Mouse (Mus musculus): ENCODE measurements around the gene Ung.

The Ung gene

DNA sequence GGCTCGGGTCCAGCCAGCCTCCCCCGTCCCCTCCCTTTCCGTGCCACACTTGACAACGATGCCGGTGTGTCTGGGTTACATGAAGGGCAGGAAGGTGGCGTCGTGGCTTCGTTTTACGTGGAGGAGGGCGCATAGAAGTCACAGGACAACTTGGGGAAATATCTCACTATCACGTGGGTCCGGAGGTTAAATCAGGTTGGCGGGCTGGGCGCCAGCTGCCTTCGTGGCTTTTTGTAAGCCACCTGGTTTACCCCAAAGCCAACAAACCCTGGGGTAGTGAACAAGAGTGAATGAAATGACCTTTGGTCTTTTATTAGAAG lies 1.3 kb downstream of the Ung start:
- peak; percentile 84 to 87 for DNase-seq

DNA sequence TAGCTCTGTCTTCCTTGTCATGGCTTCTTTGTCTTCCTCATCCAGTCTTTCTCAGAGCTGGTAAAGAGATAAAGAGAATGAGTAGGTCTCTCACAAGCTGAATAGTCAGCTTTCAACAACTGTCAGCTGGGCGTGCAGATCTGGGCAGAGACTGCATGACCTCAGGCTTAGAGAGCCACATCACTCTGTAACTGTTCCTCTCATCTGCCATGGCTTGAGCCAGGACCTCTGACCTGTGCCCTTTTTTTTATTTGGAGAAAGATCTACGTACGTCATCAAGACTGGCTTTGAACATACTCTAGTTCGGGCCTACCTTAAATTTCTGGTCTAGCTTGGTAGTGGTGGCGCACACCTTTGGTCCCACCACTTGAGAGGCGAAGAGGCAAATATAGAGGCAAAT lies 2.7 kb downstream of the Ung start:
- no peak for DNase-seq

DNA sequence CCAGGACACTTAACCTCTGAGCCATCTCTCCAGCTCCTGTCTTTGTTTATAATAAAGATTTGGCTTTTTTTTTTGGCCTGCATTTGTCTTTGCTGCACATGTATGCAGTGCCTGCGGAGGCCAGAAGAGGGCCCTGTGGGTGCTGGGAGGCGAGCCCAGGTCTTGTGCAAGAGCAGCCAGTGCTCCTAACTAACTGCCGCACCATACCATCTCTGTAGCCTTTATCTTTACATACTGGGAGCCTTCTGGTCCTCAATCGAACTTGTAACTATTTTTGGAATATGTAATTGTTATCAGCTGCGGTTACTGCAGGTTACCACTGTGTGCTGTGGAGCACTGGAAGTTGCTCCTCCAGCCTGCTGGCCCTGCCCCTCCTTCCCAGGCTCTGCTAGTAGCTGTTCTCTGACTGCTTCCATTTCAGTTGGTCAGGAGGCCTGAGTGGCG lies 3.9 kb downstream of the Ung start:
- DNase-seq: peak; percentile 76 to 82

DNA sequence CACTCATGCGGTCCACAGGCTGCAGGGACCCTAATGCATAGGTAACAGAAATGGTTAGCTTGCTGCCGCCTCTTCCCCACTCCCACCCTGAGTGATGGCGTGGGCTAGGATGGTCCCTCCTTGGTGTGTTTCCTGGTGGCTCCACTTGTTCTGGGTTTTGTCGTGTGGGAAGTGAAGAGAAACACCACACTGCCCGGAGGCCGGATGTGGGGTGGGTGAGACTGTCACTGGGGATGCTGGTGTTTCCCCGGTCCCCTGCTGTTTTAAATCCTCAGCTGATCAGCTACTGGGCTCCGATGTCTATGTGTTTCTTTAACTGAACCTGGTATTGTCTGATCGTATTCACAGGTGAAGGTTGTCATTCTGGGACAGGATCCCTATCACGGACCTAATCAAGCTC lies 5.3 kb downstream of the Ung start:
- DNase-seq: no peak

DNA sequence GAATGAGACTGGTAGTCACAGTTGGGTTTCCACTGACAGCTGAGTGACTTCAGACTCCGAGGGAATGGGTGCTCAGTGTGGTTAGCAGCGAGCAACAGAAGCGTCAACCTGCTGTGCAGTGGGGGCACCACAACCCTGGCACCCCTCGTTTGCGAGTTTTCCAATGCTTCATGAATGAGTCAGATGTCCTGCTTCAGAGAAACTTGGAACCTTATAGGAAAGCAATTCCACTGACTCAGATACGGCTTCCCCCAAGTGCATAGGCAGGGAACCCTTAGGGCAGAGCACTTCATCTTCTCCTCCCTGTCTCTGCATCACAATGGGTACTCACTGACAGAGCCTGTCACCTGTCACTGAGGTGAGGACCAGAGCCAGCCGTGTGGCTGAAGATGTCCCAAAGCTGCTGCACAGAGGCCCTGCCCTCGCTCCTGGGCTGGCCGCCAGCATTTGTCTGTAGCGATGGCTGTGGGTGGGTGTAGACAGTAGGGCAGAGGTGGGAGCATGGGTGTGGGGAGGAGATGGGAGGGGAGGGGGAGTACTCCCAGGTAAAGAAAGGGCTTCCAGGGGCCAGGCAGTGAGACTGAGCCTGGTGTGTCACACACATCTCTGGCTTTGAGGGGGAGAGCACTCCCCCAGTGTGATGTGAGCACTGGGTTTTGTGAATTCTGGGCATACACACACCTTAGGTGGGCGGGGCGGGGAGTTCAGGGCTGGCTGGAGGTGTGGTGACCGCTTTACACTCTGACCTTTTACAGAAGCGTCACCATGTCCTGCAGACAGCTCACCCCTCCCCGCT lies 7.5 kb downstream of the Ung start:
- DNase-seq: peak; percentile 31 to 47

DNA sequence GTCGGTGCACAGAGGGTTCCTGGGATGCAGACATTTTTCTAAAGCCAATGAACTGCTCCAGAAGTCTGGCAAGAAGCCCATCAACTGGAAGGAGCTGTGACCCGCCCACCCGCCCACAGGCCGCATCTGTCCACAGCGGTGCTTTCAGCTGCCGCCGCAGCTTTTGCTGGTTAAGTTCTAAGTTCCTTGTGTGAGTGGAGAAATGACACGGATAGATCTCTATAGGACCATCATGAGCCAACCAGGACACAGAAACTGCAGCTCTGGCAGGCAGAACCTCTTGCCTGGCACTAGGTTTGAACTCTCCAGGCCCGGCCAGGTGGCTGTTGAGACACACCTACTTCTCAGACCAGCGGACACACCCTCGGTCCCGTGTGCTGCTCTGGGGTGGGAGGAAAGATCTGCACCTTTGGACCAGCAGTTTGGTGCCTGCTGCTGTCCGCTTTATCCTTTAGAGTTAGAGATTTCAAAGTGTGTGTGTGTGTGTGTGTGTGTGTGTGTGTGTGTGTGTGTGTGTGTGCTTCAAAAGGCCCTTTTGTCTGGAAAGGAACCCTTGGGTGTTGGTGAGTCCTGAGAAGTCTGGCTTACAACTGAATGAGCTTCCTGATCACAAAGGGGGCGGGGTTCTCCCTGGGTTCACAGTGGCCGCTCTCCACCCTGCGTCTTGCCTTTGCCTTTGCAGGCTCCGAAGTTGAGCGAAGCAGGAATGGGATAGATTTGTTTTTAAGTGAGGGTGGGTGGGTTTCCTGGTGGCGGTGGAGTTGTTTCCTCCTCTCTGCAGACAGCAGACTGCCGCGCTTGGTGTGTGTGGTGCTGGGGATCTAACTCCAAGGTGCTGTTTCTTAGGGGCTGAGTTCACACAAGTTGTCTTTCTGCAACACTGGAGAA lies 8.3 kb downstream of the Ung start:
- DNase-seq: peak; percentile 31 to 40

DNA sequence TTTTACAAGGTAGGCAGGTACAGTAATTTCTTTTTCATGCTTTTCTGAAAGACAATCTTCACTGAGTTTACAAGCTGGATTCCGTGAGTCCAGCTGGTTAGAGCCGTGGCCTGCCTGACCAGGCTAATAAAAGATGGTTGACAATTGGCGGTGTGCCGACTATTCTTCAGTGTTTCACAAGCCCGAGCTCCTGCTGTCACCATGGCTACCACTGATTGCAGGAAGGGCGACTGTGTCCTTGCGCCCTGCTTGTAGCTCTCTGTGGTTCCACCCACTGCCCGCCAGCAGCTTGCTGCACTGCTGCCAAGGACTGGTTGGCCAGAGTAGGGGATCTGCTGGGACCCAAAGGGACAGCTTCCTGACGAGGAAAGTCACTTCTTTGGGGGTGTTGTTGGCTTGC lies 9.0 kb downstream of the Ung start:
- DNase-seq: peak; percentile 86 to 88

DNA sequence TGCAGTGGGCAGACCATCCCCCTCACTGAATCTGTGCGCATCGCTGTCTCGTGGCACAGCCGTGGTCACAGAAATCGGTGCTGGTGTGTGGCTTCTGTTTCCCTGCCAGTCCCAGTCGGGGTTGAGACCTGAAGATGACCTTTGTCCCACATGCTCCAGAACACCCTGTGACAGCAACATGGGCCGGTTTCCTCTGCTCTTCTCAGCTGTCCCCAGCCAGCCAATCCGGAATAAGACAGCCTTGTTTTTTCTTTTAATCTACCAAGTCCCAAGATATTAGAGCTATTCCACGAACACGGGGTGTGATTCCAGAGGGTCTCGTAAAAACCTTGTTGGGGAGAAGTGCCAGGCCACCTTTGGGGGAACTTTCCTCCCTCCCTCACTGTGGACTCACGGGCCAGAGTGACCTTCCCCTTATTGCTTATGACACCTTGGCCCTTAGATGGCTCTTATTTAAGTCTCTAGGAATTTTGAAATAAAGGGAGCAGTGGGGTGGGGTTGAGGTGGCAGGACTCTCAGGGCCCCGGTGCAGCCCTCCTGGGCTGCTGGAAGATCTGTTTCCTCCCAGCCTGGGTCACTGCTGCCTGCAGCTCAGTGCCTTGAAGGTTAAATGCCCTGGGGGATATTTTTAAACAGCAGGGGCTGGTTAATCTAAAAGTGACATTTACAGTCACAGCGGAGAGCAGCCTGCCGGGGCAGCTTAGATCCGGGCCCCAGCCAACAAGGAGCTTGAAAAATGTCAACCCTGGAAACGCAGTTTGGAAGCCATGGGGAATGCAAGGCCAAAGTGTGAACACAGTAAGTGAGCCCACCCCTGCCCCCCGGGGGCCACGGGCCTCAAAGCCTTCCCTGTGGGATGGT lies 16.1 kb downstream of the Ung start, which contains the start of gene Acacb:
Acacb (plus strand) TSS at position 508 of the 861 bp plus-strand sequence.
- DNase-seq: no peak

DNA sequence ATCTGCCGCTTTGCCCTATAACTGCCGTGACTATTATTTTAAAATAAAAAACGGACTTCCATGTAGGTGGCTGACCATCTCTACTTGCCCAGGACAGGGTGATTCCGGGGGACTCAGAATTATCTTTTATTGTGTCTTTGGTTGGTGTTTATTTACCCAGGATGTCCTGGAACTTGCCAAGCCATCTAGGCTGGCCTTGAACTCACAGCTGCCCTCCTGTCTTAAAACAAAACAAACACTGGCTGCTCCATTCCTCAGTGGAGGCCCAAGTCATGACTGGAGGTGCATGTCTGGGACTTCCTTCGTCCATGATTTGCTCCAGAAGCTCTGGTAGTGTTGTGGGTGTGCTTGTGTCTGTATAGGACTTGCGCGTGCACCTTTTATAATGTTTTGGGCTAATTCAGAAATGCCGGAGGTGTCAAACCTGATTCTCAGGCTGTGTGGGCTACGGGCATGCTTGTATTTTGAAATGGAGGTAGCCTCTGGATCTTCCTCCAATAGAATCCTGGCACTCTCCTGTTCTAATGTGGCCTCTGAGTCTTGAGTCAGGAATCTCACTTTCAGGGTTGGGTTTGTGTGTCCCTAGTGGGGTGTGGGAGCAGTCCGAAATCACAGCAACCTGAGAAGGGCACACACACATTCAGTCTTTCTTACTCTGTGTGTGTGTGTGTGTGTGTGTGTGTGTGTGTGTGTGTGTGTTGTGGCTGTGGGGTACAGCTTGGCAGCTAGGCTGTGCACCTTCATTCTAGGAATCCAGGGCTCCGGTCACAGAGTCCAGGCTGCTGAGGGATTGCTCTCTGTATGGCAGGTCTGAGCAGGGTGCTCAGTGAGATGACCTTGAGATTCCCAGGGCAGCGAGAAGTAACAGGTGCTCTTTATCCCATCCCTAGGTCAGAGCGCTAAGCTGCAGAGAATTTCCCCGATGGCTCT lies 17.1 kb downstream of the Ung start:
- DNase-seq: no peak

DNA sequence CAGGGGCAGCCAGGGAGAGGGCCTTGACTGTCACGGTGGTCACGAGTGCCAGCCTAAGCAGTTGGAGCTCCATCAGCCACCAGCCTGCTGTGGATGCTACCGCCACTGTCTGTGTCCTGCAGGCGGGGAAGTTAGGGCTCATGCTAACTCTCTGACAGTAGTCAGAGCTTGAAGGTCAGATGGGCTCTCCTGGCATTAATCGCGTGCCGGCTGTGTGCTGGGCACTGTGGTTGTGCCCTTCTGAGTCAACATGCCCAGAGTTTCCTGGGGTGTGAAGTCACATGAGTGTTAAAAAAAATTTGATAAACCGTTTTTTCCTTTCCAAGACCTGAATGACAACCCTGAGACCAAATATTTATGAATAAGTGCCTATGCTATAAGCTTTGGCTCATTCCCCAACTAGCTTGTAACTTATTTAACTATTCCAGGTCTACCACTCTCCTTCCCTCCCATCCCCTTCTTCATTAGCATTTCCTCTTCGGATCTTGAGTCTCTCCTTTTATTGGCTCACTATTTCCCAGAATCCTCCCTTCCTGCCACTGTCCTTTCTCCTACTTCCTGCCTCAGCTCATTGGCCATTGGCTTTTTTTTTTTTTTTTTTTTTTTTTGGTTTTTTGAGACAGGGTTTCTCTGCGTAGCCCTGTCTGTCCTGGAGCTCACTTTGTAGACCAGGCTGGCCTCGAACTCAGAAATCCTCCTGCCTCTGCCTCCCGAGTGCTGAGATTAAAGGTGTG lies 22.3 kb downstream of the Ung start:
- no peak for DNase-seq

DNA sequence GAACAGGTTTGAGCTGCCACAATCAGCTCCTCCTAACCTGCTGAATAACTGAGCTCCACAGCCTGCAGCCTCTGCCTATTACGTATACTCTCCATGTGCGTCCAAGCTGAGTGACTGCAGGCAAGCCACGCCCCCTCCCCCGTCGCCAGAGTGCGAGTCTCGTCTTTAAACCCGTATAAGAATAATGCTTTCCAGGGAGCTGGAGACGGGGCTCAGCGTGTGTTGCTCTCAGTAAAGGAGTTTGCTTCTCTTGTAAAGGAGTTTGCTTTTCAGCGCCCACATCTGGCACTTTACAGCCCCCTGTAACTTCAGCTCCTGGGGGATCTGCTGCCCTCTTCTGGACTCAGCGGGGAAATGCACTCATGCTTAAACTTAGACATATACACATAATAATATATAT lies 23.3 kb downstream of the Ung start:
- peak in 1 of 2 experiments; percentile 27 for DNase-seq

DNA sequence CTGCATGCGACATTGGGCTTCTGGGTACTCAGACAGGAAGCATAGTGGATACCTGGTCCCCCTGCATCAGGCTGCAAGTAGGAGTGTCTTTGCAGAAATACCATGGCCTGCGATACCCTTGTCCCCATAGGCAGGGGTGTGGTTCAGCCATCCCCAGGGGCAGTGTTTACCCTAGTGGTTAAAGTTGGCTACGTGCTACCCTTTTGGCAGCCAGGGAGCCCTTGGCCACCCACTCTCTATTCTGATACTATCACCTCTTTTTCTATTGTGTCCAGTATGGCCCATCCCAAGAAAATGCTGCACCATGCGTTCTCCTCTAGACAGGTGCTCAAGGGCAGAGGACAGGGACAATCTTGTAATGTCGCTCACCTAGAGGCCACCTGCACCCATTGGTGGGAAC lies 24.6 kb downstream of the Ung start:
- DNase-seq: no peak

DNA sequence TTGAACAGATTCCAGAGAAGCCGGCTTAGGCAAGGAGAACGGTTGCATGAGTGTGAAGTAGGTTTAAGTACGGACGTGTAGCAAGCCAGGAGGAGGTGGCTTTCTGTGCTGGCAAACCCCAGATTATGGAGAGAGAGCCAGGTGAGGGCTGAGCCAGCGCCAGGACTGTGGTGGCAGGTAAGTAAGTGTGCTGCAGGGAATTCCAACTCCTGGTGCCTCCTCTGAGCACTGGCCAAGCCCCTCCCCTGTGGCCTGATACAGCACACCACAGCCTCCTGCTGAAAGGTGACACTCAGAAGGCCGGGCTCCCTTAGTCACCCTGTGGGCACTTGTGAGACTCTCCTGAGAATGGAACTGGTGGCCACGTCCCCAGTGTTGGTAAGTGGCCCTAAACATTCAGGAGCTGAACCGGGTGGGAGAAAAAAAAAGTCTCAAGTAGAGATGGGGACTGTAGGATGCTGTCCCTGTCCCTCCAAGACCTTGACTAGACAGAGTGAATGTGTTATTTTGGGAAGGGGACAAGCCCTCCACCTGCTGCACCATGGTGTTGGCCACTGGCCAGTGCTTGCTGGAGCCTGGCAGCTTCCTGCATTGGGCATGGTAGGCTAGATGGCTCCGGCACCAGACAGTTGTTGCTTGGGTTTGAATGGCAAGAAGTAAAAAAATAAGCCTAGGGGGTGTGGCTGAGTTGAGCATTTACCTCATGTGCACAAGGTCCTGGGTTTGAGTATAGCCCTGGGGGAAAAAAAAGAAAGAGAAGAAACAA lies 25.2 kb downstream of the Ung start:
- peak; percentile 57 to 67 for DNase-seq

DNA sequence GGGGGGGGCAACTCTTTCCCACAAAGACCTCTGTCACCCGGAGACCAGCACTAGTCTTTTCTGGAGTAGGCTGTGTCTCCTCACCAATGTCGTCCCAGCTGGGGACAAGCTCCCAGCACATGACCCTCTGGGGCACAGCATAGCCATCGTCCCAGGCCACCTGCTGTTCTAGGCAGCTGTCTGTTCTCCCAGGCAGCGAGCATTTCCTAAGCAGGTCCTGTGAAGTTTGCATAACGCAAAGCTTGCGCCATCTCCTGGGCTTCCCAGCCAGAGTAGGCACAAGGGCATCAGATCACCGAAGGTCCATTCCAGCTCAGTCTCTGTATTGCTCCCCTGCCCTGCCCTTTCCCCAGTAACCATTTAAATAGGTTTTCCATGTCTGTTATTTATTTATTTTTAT lies 27.1 kb downstream of the Ung start:
- no peak for DNase-seq

DNA sequence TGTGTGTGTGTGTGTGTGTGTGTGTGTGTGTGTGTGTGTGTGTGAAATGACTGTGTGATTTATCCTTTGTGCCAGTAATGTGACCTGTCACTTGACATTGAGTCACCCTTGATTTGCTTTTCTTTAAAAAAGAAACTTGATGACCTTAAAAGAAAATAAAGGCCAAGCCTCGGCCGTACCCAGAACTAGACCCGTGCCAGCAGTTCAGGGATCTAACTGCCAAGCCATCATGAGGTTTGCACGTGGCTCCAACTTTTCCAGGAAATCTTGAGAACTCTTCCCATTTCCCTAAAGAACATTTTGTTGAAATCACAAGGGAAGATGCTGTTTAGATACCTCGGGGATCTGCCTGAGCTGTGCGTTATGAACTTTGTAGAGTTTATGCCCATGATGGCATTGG lies 31.2 kb downstream of the Ung start:
- no peak for DNase-seq

DNA sequence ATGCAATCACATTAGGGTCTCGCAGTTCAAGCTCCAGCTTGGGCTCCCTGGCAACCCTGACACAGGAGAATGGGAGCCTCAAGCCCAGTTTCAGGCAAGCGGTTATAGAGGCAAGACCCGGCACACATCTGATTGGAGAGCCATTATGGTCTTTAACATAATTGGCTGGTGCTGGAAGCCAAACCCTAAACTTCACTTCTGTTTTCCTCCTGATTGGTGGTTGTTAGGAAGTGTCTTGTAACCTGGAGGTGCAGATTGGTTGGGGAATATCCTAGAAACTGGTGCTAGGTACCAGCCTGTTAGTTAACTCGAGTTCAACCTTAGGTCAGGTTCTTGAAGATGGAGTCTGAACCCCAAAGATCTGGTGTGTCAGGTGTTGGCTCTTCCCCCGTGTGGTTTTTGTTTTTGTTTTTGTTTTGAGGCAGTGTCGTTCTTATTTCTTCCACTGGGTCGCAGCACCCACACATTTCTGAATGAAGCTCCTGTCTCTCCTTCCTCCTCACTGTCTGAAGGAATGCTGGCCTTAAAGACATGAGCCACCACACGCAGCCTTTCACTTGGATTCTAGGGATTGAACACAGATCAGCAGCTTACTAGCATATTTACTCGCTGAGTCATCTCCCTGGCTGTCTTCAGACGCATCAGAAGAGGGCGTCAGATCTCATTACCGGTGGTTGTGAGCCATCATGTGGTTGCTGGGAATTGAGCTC lies 32.1 kb downstream of the Ung start:
- DNase-seq: no peak

DNA sequence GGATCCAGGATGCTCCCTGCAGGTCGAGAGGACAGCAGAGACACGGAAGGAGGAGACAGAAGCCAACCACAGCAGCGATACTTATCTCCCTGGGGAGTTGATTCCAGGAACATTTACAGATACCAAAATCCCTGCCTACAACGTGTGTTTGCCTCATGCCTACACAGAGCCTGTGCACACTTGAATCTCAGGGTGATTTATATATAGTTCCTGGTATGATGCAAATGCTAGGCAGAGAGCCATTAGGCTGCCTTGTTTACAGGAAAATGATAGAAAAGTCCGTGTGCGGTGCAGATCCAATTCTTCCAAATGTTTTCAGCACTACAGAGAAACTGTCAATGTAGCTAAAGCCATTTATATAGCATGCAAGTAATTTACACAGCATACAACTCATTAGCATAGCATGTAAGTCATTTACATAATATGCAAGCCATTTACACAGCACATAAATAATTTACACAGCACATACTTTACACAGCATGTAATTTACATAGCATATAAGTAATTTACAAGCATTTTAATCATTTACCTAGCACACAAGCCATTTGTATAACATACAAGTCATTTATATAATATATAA lies 33.0 kb downstream of the Ung start:
- no peak for DNase-seq

DNA sequence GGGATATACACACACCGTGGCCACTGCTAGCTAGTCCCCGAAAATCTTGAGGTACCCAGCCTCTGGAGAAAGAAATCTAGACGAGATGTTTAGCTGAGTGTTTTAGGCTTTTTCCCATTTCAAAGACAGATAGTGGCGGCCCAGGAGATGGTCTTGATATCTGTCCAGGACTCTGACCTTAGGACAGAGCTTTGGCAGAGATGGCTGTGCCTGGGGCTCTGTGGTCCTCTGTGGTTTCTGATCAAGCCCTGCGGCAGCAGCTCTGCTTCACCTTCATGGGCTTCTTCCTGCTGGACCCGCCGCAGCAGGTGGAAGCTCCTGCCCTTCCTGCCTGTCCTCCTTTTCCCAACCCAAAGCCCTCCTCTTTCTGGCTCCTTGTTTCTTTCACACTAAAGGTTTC lies 40.2 kb downstream of the Ung start:
- no peak for DNase-seq

DNA sequence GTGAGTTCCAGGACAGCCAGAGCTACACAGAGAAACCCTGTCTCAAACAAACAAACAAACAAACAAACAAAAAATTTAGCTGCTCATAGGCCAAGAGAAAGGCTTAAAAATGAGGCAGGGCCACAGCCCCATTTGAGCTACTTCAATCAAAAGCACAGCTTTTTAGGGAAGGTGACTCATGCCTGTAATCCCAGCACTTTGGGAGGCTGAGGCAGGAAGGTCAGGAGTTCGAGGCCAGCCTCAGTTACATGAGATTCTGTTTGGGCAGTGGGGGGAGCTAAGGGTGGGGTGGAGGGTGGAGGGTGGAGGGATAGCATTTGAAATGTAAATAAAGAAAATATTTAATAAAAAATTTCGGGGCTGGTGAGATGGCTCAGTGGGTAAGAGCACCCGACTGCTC lies 42.8 kb downstream of the Ung start:
- no peak for DNase-seq
